8 mouse cellular contexts compared by ENCODE assay signal in genomic region chr2:116975601-116976431, GRCm38 (mm10).
DNase-seq lines count a peak whose midpoint lies in the region; ATAC-seq and TF ChIP-seq lines count a peak whose summit lies in the region.

No protein-coding gene starts in this region.

- peak overlapping the region; percentile 82 for H3K9ac ChIP-seq in forebrain, embryonic 13.5 days
- peak overlapping the region; percentile 64 for H3K9ac ChIP-seq in heart, postnatal 0 days (replicated peaks; ENCODE audit: low read depth, low read length)
- peak overlapping the region; percentile 59 for H3K9ac ChIP-seq in liver, embryonic 13.5 days
- peak overlapping the region; percentile 58 for H3K9ac ChIP-seq in stomach, embryonic 15.5 days

- peaks cover 20% of the 10 kb centered on the region for H3K79me2 ChIP-seq in C2C12 (ENCODE audit: control insufficient read depth, insufficient read depth)

- peak; percentile 94 for ATAC-seq in forebrain, embryonic 13.5 days
- peak; percentile 80 for ATAC-seq in heart, postnatal 0 days (ENCODE audit: insufficient read depth, low read depth)
- ATAC-seq in liver, embryonic 13.5 days (ENCODE audit: low read depth): peak; percentile 60
- ATAC-seq in stomach, embryonic 15.5 days (ENCODE audit: insufficient read depth, low FRiP score, low read depth): peak; percentile 86

- H3K4me2 ChIP-seq in forebrain, embryonic 13.5 days: peak overlapping the region; percentile 66
- peak overlapping the region; percentile 83 for H3K4me2 ChIP-seq in heart, postnatal 0 days (ENCODE audit: low read depth, low read length)
- H3K4me2 ChIP-seq in liver, embryonic 13.5 days: peak overlapping the region; percentile 74
- peak overlapping the region; percentile 85 for H3K4me2 ChIP-seq in stomach, embryonic 15.5 days

- peak overlapping the region; percentile 98 for H3K27ac ChIP-seq in forebrain, embryonic 13.5 days
- peak overlapping the region; percentile 94 for H3K27ac ChIP-seq in heart, postnatal 0 days (ENCODE audit: low read depth)
- H3K27ac ChIP-seq in liver, embryonic 13.5 days: peak overlapping the region; percentile 59
- H3K27ac ChIP-seq in stomach, embryonic 15.5 days: peak overlapping the region; percentile 96

- no peaks in the 10 kb centered on the region for H3K9me3 ChIP-seq in forebrain, embryonic 13.5 days (replicated peaks)
- H3K9me3 ChIP-seq in heart, postnatal 0 days (replicated peaks; ENCODE audit: control insufficient read depth, low read length): no peaks in the 10 kb centered on the region
- no peaks in the 10 kb centered on the region for H3K9me3 ChIP-seq in liver, embryonic 13.5 days (replicated peaks)
- H3K9me3 ChIP-seq in stomach, embryonic 15.5 days: no peaks in the 10 kb centered on the region

- DNase-seq in brain, embryonic 18.5 days (ENCODE audit: low read depth, low spot score): peak; percentile 72
- DNase-seq in heart, postnatal 0 days (ENCODE audit: low spot score): peak; percentile 66
- peak; percentile 64 to 83 for DNase-seq in kidney, postnatal 25 days
- DNase-seq in liver, embryonic 13.5 days: no peak
- peak; percentile 11 to 15 for DNase-seq in natural killer cell, adult 2 months (ENCODE audit: low spot score in 2 of 2)

- 0% methylated on average over 42 of the region's 54 CpGs for WGBS in forebrain, embryonic 13.5 days
- under 1% methylated on average over 54 of the region's 54 CpGs for WGBS in heart, postnatal 0 days
- WGBS in liver, embryonic 13.5 days (ENCODE audit: insufficient replicate concordance): under 1% methylated on average over 54 of the region's 54 CpGs
- under 1% methylated on average over 53 of the region's 54 CpGs for WGBS in stomach, embryonic 15.5 days

- H3K4me1 ChIP-seq in forebrain, embryonic 13.5 days: peaks cover 65% of the 10 kb centered on the region
- peaks cover 13% of the 10 kb centered on the region; the same call in 1 of the 2 replicates for H3K4me1 ChIP-seq in heart, postnatal 0 days (ENCODE audit: control insufficient read depth, insufficient read depth)
- H3K4me1 ChIP-seq in liver, embryonic 13.5 days (replicated peaks): peaks cover 30% of the 10 kb centered on the region
- H3K4me1 ChIP-seq in stomach, embryonic 15.5 days: peaks cover 30% of the 10 kb centered on the region

- H3K36me3 ChIP-seq in C2C12 (ENCODE audit: control insufficient read depth, insufficient read depth): no peaks in the 10 kb centered on the region
- no peaks in the 10 kb centered on the region for H3K36me3 ChIP-seq in forebrain, embryonic 13.5 days (ENCODE audit: poor library complexity, severe bottlenecking)
- H3K36me3 ChIP-seq in heart, postnatal 0 days (replicated peaks; ENCODE audit: control insufficient read depth, insufficient read depth, low read length): no peaks in the 10 kb centered on the region
- H3K36me3 ChIP-seq in liver, embryonic 13.5 days: no peaks in the 10 kb centered on the region
- H3K36me3 ChIP-seq in stomach, embryonic 15.5 days: no peaks in the 10 kb centered on the region

- peaks cover 4% of the 10 kb centered on the region for H3K79me3 ChIP-seq in C2C12 (ENCODE audit: low read depth)

- no peaks in the 10 kb centered on the region for H3K27me3 ChIP-seq in C2C12 (ENCODE audit: control insufficient read depth, insufficient read depth, insufficient read length)
- H3K27me3 ChIP-seq in forebrain, embryonic 13.5 days: peaks cover 3% of the 10 kb centered on the region; the same call in 1 of the 2 replicates
- no peaks in the 10 kb centered on the region for H3K27me3 ChIP-seq in heart, postnatal 0 days (ENCODE audit: control insufficient read depth, insufficient read depth, low read length)
- peaks cover 32% of the 10 kb centered on the region for H3K27me3 ChIP-seq in liver, embryonic 13.5 days
- no peaks in the 10 kb centered on the region for H3K27me3 ChIP-seq in stomach, embryonic 15.5 days (replicated peaks)

- peak overlapping the region; percentile 74 for H3ac ChIP-seq in C2C12 (ENCODE audit: control insufficient read depth, insufficient read length, low read depth)

- peak overlapping the region; percentile 37 for H3K4me3 ChIP-seq in C2C12 (ENCODE audit: insufficient read depth, poor library complexity, severe bottlenecking)
- peak overlapping the region; percentile 46 for H3K4me3 ChIP-seq in forebrain, embryonic 13.5 days
- H3K4me3 ChIP-seq in heart, postnatal 0 days (ENCODE audit: low read depth, low read length): peak overlapping the region; percentile 66
- H3K4me3 ChIP-seq in liver, embryonic 13.5 days (replicated peaks): peak overlapping the region; percentile 57
- H3K4me3 ChIP-seq in stomach, embryonic 15.5 days (replicated peaks): peak overlapping the region; percentile 59

- TF ChIP-seq CTCF in C2C12 (IDR thresholded peaks at IDR 0.05; ENCODE audit: control insufficient read depth, insufficient read depth, insufficient read length): no peak
- no peak for TF ChIP-seq CTCF in heart, postnatal 0 days (IDR thresholded peaks at IDR 0.05; ENCODE audit: low read depth)

- TF ChIP-seq EP300 in heart, postnatal 0 days (IDR thresholded peaks at IDR 0.05; ENCODE audit: low read depth): peak; percentile 58; the same call in 1 of the 2 replicates

TF ChIP-seq in C2C12, 6 proteins besides CTCF, POLR2A, EP300 and RAD21:
- TF ChIP-seq MYOD1 (IDR thresholded peaks at IDR 0.05; ENCODE audit: control insufficient read depth, insufficient read length, low read depth): no peak
- peak; percentile 28 for TF ChIP-seq MAX (IDR thresholded peaks at IDR 0.05)
- no peak for TF ChIP-seq MYOG (IDR thresholded peaks at IDR 0.05; ENCODE audit: control insufficient read depth, extremely low read depth, insufficient read length)
- TF ChIP-seq FOSL1 (IDR thresholded peaks at IDR 0.05; ENCODE audit: insufficient read depth, low read length, poor library complexity, severe bottlenecking): no peak
